Mouse (Mus musculus): Measurements from ENCODE around the gene Map3k11. TPM values are rescaled to one million over a fixed set of nuclear protein-coding genes. Genes with fewer than 3 reads are reported as not detected.

Gene Map3k11
- polyA plus RNA-seq, 1 experiment from 2014 or later: 36.8 TPM

GRCm38 (mm10) chr19:5695849-5696462 lies 7.4 kb downstream of the Map3k11 start:
- Histone ChIP-seq H3K4me2 (replicated peaks; ENCODE audit: low read depth, low read length) (no peak overlapping the region), H3K4me3 (ENCODE audit: low read depth, low read length) (no peak overlapping the region), H3K27me3 (replicated peaks; ENCODE audit: insufficient read depth, low read length) (no peaks in the 10 kb centered on the region), H3K9ac (replicated peaks; ENCODE audit: low read depth) (no peak overlapping the region), H3K9me3 (ENCODE audit: low read length) (no peaks in the 10 kb centered on the region), H3K4me1 (ENCODE audit: insufficient read depth, low read depth, low read length) (peaks cover 10% of the 10 kb centered on the region), H3K27ac (ENCODE audit: low read length) (no peak overlapping the region), H3K36me3 (ENCODE audit: insufficient read depth, low read length) (peaks cover 74% of the 10 kb centered on the region)
- DNase-seq (ENCODE audit: low spot score) (no peak), ATAC-seq (no peak)
- no peak for TF ChIP-seq CTCF (IDR thresholded peaks at IDR 0.05)
- TF ChIP-seq EP300 (IDR thresholded peaks at IDR 0.05): no peak
- 46% methylated on average over 41 of the region's 41 CpGs for WGBS

- ATAC-seq: peak; percentile 56
- Histone ChIP-seq H3K4me1 (ENCODE audit: insufficient read depth, low read depth, low read length) (peaks cover 6% of the 10 kb centered on the region; the same call in 1 of the 2 replicates), H3K4me2 (replicated peaks; ENCODE audit: low read depth, low read length) (no peak within 1 kb of the TSS), H3K9me3 (ENCODE audit: low read length) (no peaks in the 10 kb centered on the region), H3K4me3 (ENCODE audit: low read depth, low read length) (no peak within 1 kb of the TSS), H3K27ac (ENCODE audit: low read length) (0 out of 2 replicates have a peak within 1 kb of the TSS, but pooled peaks have one; percentile 26), H3K9ac (replicated peaks; ENCODE audit: low read depth) (no peak within 1 kb of the TSS), H3K36me3 (ENCODE audit: insufficient read depth, low read length) (peaks cover 38% of the 10 kb centered on the region), H3K27me3 (replicated peaks; ENCODE audit: insufficient read depth, low read length) (no peaks in the 10 kb centered on the region)
- no peak for DNase-seq (ENCODE audit: low spot score)
- WGBS: 56% methylated on average over 17 of the region's 17 CpGs
- TF ChIP-seq EP300 (IDR thresholded peaks at IDR 0.05) (no peak), CTCF (IDR thresholded peaks at IDR 0.05) (no peak)
These were observed 15.7 kb downstream of the Map3k11 start, which contains the start of gene Kcnk7 for GRCm38 (mm10) chr19:5704163-5704800. TSS of gene Kcnk7 (plus strand) at chr19:5704367.

GRCm38 (mm10) chr19:5704801-5705571 lies 16.4 kb downstream of the Map3k11 start:
- H3K9me3 ChIP-seq (ENCODE audit: low read length): no peaks in the 10 kb centered on the region
- H3K36me3 ChIP-seq (ENCODE audit: insufficient read depth, low read length): peaks cover 35% of the 10 kb centered on the region
- H3K4me2 ChIP-seq (replicated peaks; ENCODE audit: low read depth, low read length): no peak overlapping the region
- H3K27me3 ChIP-seq (replicated peaks; ENCODE audit: insufficient read depth, low read length): no peaks in the 10 kb centered on the region
- ATAC-seq: peak; percentile 71
- DNase-seq (ENCODE audit: low spot score): peak; percentile 64
- H3K27ac ChIP-seq (ENCODE audit: low read length): 0 out of 2 replicates have a peak overlapping the region, but pooled peaks have one; percentile 26
- peaks cover 6% of the 10 kb centered on the region; the same call in 1 of the 2 replicates for H3K4me1 ChIP-seq (ENCODE audit: insufficient read depth, low read depth, low read length)
- H3K9ac ChIP-seq (replicated peaks; ENCODE audit: low read depth): no peak overlapping the region
- TF ChIP-seq EP300 (IDR thresholded peaks at IDR 0.05) (no peak), CTCF (IDR thresholded peaks at IDR 0.05) (no peak)
- 31% methylated on average over 10 of the region's 10 CpGs for WGBS
- no peak overlapping the region for H3K4me3 ChIP-seq (ENCODE audit: low read depth, low read length)

GRCm38 (mm10) chr19:5710068-5710467 lies 21.5 kb downstream of the Map3k11 start:
- TF ChIP-seq CTCF (IDR thresholded peaks at IDR 0.05) (no peak), EP300 (IDR thresholded peaks at IDR 0.05) (no peak)
- H3K9ac ChIP-seq (replicated peaks; ENCODE audit: low read depth): no peak overlapping the region
- peaks cover 16% of the 10 kb centered on the region; the same call in 1 of the 2 replicates for H3K36me3 ChIP-seq (ENCODE audit: insufficient read depth, low read length)
- H3K4me2 ChIP-seq (replicated peaks; ENCODE audit: low read depth, low read length): no peak overlapping the region
- H3K27me3 ChIP-seq (replicated peaks; ENCODE audit: insufficient read depth, low read length): no peaks in the 10 kb centered on the region
- no peak overlapping the region for H3K4me3 ChIP-seq (ENCODE audit: low read depth, low read length)
- 95% methylated on average over 6 of the region's 6 CpGs for WGBS
- DNase-seq (ENCODE audit: low spot score) (no peak), ATAC-seq (no peak)
- H3K9me3 ChIP-seq (ENCODE audit: low read length): no peaks in the 10 kb centered on the region
- H3K27ac ChIP-seq (ENCODE audit: low read length): no peak overlapping the region
- peaks cover 8% of the 10 kb centered on the region for H3K4me1 ChIP-seq (ENCODE audit: insufficient read depth, low read depth, low read length)

GRCm38 (mm10) chr19:5710581-5710980 lies 22.0 kb downstream of the Map3k11 start:
- Histone ChIP-seq H3K27ac (ENCODE audit: low read length) (no peak overlapping the region), H3K4me2 (replicated peaks; ENCODE audit: low read depth, low read length) (no peak overlapping the region), H3K4me3 (ENCODE audit: low read depth, low read length) (no peak overlapping the region), H3K9me3 (ENCODE audit: low read length) (no peaks in the 10 kb centered on the region), H3K4me1 (ENCODE audit: insufficient read depth, low read depth, low read length) (peaks cover 8% of the 10 kb centered on the region), H3K27me3 (replicated peaks; ENCODE audit: insufficient read depth, low read length) (no peaks in the 10 kb centered on the region), H3K36me3 (ENCODE audit: insufficient read depth, low read length) (peaks cover 16% of the 10 kb centered on the region; the same call in 1 of the 2 replicates), H3K9ac (replicated peaks; ENCODE audit: low read depth) (no peak overlapping the region)
- TF ChIP-seq EP300 (IDR thresholded peaks at IDR 0.05) (no peak), CTCF (IDR thresholded peaks at IDR 0.05) (no peak)
- WGBS: 85% methylated on average over 7 of the region's 8 CpGs
- no peak for ATAC-seq
- no peak for DNase-seq (ENCODE audit: low spot score)

- TF ChIP-seq EP300 (IDR thresholded peaks at IDR 0.05) (no peak), CTCF (IDR thresholded peaks at IDR 0.05) (peak; percentile 89)
- Histone ChIP-seq H3K9me3 (ENCODE audit: low read length) (no peaks in the 10 kb centered on the region), H3K4me1 (ENCODE audit: insufficient read depth, low read depth, low read length) (peaks cover 8% of the 10 kb centered on the region), H3K36me3 (ENCODE audit: insufficient read depth, low read length) (peaks cover 16% of the 10 kb centered on the region; the same call in 1 of the 2 replicates), H3K27me3 (replicated peaks; ENCODE audit: insufficient read depth, low read length) (no peaks in the 10 kb centered on the region), H3K27ac (ENCODE audit: low read length) (no peak overlapping the region), H3K4me3 (ENCODE audit: low read depth, low read length) (no peak overlapping the region), H3K4me2 (replicated peaks; ENCODE audit: low read depth, low read length) (no peak overlapping the region), H3K9ac (replicated peaks; ENCODE audit: low read depth) (no peak overlapping the region)
- DNase-seq (ENCODE audit: low spot score) (peak; percentile 89), ATAC-seq (peak; percentile 31)
- WGBS: 22% methylated on average over 3 of the region's 3 CpGs
These were observed 22.7 kb downstream of the Map3k11 start for GRCm38 (mm10) chr19:5711218-5711617.

Measured in lung, postnatal 0 days (tissue).